Mouse (Mus musculus) ovary, adult 2 months (tissue): ENCODE data around the gene Olfr1156. TPM values are rescaled to one million over a fixed set of nuclear protein-coding genes. Genes with fewer than 3 reads are reported as not detected.

ENCODE experiments used
- polyA plus RNA-seq: library from polyadenylated mRNA; depleted of rRNA; stranded (reverse); fragments of >200 nt; gene quantifications from 2 replicates; pipeline ENCODE4 v1.2.3, GENCODE M21; 2012; rRNA removed

Gene Olfr1156
- polyA plus RNA-seq, result not detected in 2 replicates

DNA sequence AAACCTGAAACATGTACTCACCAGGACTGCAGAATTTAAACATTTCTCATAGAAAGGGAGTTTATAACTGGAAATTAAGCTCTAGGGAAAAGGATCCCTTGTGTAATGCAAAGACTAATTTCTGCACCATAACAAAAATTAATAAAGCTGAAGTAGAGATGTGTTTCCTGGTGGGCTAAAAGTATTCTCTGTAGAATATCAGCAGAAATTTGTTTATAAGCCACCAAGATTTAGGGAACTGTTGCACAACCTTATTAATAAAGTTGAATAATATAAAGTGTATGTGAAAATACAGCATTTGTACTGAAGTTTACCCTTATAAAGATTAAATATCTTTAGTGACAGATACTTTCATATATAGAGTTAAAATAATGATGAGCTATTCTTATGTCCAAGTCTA lies at the start of gene Olfr1156:
Gene Olfr1156, minus strand, starts transcription at position 101 of the 400 bp plus-strand sequence.

DNA sequence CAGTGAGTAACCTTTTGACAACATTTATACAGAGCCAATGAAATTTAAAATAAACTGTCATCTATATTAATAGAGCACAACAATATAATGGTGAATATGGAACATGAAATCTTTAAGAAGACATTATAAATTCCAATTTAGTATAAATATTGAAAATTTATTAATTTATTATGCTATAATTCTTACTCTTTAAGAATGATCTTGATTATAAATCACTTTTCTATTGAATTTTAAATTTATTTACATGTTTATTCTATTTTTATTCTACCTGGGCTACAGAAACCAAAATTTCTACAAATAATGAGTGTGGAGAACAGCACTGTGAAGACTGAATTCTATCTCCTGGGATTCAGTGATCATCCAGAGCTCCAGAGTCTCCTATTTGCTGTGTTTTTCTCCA lies 36.9 kb upstream of the Olfr1156 start, which contains the start of gene Olfr1158:
Gene Olfr1158, plus strand, starts transcription at position 301 of the 400 bp plus-strand sequence.

DNA sequence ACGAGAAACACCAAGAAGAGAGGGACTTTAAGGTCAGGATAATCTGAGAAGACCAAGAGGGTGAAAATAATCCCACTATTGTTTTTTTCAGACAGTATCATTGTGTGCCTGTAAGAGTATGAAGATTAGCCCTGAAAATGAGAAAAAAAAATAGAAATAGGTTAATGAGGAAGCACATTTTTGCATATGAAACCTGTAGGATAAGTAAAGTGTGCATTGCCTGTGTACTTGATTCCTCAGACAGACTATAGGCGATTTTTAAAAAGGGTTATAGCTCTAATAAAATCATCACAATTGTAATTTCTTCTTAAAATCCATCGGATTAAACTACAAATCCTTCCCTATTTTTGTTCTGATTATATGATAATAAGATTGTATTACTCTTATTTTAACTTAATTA lies 21.7 kb upstream of the Olfr1156 start, which contains the start of gene Olfr74:
Gene Olfr74, minus strand, starts transcription at position 101 of the 400 bp plus-strand sequence.

DNA sequence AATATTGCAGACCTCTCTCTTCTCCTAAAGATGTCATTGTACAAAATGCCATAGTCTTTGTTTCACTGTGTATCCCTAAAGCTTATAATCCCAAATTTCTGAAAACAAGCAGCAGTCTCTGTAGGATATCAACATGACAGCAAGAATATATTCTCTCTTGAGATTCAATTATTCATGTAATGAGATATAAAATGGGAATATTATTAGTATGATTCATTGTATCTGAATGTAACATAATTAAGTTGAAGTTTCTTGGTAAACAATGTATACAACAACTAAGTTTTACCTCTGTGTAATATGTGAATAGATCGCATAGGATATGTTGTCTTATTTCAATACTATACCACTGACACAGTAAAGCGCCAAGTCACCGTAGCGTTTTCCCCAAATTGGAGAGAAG lies 15.3 kb upstream of the Olfr1156 start, which contains the start of gene Olfr1157:
Gene Olfr1157, minus strand, starts transcription at position 101 of the 400 bp plus-strand sequence.

DNA sequence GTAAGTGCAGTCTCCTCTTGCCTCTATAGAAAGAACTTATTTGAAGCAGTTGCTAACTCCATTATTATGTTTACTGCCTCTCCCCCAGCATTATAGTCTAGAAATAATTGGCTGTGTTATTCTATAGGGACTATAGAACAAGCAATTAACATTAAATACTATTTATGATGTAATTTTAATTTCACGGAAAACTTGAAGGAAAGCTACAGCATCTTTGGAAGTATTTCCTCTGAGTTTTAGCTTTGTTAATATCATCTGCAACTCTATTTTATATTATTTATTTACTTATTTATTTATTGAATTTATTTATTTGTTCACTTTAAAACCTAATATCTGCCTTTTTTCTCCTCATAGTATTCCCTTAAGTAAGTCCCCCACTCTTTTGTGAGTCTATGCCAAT lies 7.9 kb downstream of the Olfr1156 start, which contains the start of gene Olfr1155:
Gene Olfr1155, minus strand, starts transcription at position 101 of the 400 bp plus-strand sequence.

DNA sequence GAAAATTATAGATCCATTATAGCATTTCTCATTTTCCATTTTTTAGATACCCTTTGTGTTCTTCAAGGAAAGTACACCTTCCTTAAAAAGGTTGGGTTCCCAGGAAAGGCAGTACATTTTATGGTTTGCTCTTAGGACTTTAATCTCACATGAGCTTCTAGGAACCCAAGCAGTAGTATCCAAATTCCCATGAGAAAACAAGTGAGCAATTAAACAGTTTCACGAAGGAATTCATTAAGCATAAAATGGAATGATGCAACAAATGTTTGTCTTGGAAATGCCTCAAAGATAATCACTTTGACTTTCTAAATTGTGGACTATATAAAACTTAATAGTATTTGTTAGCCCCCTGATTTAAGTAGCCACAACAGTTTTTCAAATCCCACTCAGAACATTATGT lies 47.8 kb downstream of the Olfr1156 start, which contains the start of gene Olfr1154:
Gene Olfr1154, minus strand, starts transcription at position 101 of the 400 bp plus-strand sequence.

Other genes with a start within 250 kb of the Olfr1156 start
- not detected in 2 replicates for gene Olfr1137, start 239.9 kb downstream of the Olfr1156 start, polyA plus RNA-seq
- not detected in 2 replicates for gene Olfr1138, start 213.1 kb downstream of the Olfr1156 start, polyA plus RNA-seq
- gene Olfr1140, start 209.3 kb downstream of the Olfr1156 start, polyA plus RNA-seq, result not detected in 2 replicates
- gene Olfr1141, start 199.1 kb downstream of the Olfr1156 start, polyA plus RNA-seq, result not detected in 2 replicates
- not detected in 2 replicates for gene Olfr152, start 173.6 kb downstream of the Olfr1156 start, polyA plus RNA-seq
- not detected in 2 replicates for gene Olfr1143, start 152.5 kb downstream of the Olfr1156 start, polyA plus RNA-seq
- not detected in 2 replicates for gene Olfr1145, start 143.3 kb downstream of the Olfr1156 start, polyA plus RNA-seq
- gene Olfr1148, start 122.6 kb downstream of the Olfr1156 start, polyA plus RNA-seq, result not detected in 2 replicates
- not detected in 2 replicates for gene Olfr1150-ps1, start 109.1 kb downstream of the Olfr1156 start, polyA plus RNA-seq
- gene Olfr1151, start 97.2 kb downstream of the Olfr1156 start, polyA plus RNA-seq, result not detected in 2 replicates
- gene Olfr1152, start 86.6 kb downstream of the Olfr1156 start, polyA plus RNA-seq, result not detected in 2 replicates
- not detected in 2 replicates for gene Olfr1153, start 58.1 kb downstream of the Olfr1156 start, polyA plus RNA-seq
- gene Olfr1154, start 47.9 kb downstream of the Olfr1156 start, polyA plus RNA-seq, result not detected in 2 replicates
- not detected in 2 replicates for gene Olfr1155, start 8.0 kb downstream of the Olfr1156 start, polyA plus RNA-seq
- not detected in 2 replicates for gene Olfr1157, start 15.2 kb upstream of the Olfr1156 start, polyA plus RNA-seq
- not detected in 2 replicates for gene Olfr74, start 21.6 kb upstream of the Olfr1156 start, polyA plus RNA-seq
- gene Olfr1158, start 37.0 kb upstream of the Olfr1156 start, polyA plus RNA-seq, result not detected in 2 replicates
- gene Olfr1160, start 55.2 kb upstream of the Olfr1156 start, polyA plus RNA-seq, result not detected in 2 replicates
- not detected in 2 replicates for gene Olfr1161, start 69.7 kb upstream of the Olfr1156 start, polyA plus RNA-seq
- not detected in 2 replicates for gene Olfr73, start 84.6 kb upstream of the Olfr1156 start, polyA plus RNA-seq
- gene Olfr1162, start 98.0 kb upstream of the Olfr1156 start, polyA plus RNA-seq, result not detected in 2 replicates
- not detected in 2 replicates for gene Olfr1163, start 118.7 kb upstream of the Olfr1156 start, polyA plus RNA-seq
- not detected in 2 replicates for gene Olfr1164, start 140.9 kb upstream of the Olfr1156 start, polyA plus RNA-seq
- not detected in 2 replicates for gene Olfr1166, start 175.2 kb upstream of the Olfr1156 start, polyA plus RNA-seq
- not detected in 2 replicates for gene Olfr1167, start 202.1 kb upstream of the Olfr1156 start, polyA plus RNA-seq
- not detected in 2 replicates for gene Olfr1168, start 228.8 kb upstream of the Olfr1156 start, polyA plus RNA-seq